Mouse (Mus musculus) thymus, postnatal 14 days (tissue): Measurements from ENCODE around the gene Prickle3.
A peak's percentile ranks its signal among the peaks of the same experiment; 100 is the strongest.
"Not testable (repeated sequence)": the region's sequence is repeated elsewhere in the genome, so short reads cannot be mapped to it uniquely, and the experiment has no call there.

Source experiments
- DNase-seq: peaks from one replicate; pipeline ENCODE4 v3.0.0; 2021

Prickle3 gene

GRCm38 (mm10) chrX:7672739-7673138, 15.7 kb downstream of the Prickle3 start:
- no peak for DNase-seq

- DNase-seq, result peak; percentile 63
These were observed 16.7 kb downstream of the Prickle3 start for GRCm38 (mm10) chrX:7673578-7674281.

GRCm38 (mm10) chrX:7674284-7675000, 17.4 kb downstream of the Prickle3 start:
- peak; percentile 55 for DNase-seq

- DNase-seq, result no peak
These were observed 17.9 kb downstream of the Prickle3 start for GRCm38 (mm10) chrX:7675001-7675380.

- no peak for DNase-seq
These were observed 21.9 kb downstream of the Prickle3 start for GRCm38 (mm10) chrX:7678986-7679385.

- DNase-seq, result peak; percentile 91
These were observed 22.5 kb downstream of the Prickle3 start for GRCm38 (mm10) chrX:7679405-7680056.

- no peak for DNase-seq
These were observed 23.0 kb downstream of the Prickle3 start for GRCm38 (mm10) chrX:7680057-7680412.

- no peak for DNase-seq
These were observed 23.8 kb downstream of the Prickle3 start, which contains the start of gene Magix for GRCm38 (mm10) chrX:7680864-7681263. Gene Magix (minus strand): TSS chrX:7681251.

GRCm38 (mm10) chrX:7688321-7688720, 31.3 kb downstream of the Prickle3 start:
- DNase-seq, result no peak

GRCm38 (mm10) chrX:7690486-7690885, 33.4 kb downstream of the Prickle3 start:
- no peak for DNase-seq

GRCm38 (mm10) chrX:7692862-7693261, 35.8 kb downstream of the Prickle3 start:
- peak; percentile 55 for DNase-seq

- no peak for DNase-seq
These were observed 39.5 kb downstream of the Prickle3 start for GRCm38 (mm10) chrX:7696520-7696919.

- peak; percentile 83 for DNase-seq
These were observed 39.9 kb downstream of the Prickle3 start, which contains the start of gene Gpkow for GRCm38 (mm10) chrX:7696954-7697381. Gene Gpkow (plus strand): TSS chrX:7697131.

GRCm38 (mm10) chrX:7713764-7714134, 56.7 kb downstream of the Prickle3 start:
- not testable (repeated sequence) for DNase-seq

- DNase-seq, result peak; percentile 92
These were observed 57.3 kb downstream of the Prickle3 start, which contains the start of gene Wdr45 for GRCm38 (mm10) chrX:7714135-7714899. Gene Wdr45 (plus strand): TSS chrX:7714333.

- peak; percentile 16 for DNase-seq
These were observed 59.0 kb downstream of the Prickle3 start for GRCm38 (mm10) chrX:7716058-7716457.
